Mouse (Mus musculus): ENCODE results near the gene Esm1.

Gene Esm1

DNA sequence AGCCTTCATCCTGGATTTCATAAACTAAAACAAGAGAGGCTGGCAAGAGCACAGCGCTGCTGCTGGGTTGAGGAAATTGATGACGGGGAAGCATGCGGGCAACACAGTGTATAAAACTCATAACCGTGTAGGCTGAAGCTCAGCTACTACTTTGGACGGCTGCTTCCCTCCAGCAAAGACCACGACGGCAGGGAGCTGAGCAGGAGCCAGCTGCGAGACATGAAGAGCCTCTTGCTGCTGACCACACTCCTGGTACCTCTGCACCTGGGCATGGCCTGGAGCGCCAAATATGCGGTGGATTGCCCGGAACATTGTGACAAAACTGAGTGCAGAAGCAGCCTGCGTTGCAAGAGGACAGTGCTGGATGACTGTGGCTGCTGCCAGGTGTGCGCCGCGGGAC lies at the start of gene Esm1:
Gene Esm1, plus strand, starts transcription at position 36 of the 400 bp plus-strand sequence.
- WGBS = 36% methylated on average over 15 of the region's 15 CpGs

DNA sequence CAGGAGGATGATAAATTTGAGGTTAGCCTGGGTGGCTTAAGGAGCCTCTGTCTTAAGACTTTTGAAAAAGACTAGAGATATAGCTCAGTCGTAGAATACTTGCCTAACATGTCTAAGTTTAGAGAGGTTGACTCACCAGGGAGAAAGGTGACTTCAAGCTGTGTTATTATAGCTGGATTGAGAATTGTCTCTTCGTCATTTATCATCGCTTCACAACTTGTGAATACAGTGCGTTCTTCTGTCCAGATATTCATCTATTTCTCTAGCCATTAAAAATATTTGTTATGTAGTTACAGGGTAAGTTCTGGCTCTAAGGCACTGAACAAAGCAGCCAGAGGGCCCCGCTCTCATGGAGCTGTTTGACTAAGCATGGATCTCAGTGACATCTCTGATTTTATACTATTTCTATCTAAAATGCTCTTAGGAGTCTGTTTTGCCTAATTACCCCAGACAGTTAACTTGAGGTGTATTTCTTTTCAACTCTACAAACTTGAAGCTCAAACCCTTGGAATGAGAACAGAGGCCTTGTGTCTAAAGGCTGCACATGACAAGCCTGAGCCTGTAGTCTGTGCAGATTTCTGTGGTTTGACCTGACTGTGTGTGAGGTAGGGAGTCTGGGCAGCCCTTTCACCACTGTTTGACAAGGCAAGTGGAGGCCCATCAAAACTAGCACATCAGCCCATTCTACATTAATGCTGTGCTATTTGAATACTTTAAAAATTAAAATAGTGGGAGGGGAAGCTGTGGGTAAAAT lies 45.0 kb upstream of the Esm1 start:
- 87% methylated on average over 5 of the region's 5 CpGs for WGBS

DNA sequence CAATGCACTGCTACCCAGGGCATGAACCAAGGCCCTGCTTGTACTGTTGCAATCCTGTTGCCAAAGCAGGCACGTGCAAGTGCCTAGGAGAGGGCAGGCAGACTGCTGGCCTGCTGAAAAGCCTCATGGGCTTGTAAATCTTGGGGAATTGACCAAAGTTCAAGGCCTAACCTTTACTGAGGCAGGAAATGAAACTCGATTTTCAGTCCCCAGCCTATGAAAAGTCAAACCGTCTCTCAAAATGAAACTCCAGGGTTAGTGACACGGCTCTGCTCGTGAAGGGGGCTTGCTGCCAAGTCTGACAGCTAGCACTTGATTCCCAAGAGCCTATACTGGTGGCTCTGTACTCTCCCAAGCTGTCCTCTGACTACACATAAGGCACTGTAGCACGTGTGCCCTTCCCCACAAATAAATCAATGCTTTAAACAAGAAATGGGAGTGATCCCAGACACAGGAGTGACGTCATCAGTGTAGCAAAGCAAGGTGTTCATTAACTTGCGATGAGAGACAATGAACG lies 41.4 kb upstream of the Esm1 start:
- WGBS = 78% methylated on average over 9 of the region's 9 CpGs

DNA sequence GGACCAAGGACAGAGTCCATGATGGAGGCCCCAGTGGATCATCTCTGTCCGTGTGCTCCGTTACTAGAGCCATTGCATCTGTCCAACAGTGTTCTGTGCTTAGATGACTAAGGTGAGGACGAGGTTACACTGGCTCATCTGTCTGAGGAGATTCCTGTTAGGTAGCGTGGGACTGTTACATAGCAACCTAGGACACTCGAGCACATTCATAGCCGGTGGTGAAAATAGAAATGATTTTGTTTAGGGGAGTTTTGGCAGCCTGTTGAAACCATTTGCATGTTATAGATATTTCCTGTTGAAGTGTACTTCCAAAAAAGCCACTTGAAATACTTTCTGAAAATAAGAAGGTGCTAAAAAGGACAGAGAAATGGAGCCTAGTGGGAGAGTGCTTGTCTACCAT lies 35.3 kb upstream of the Esm1 start:
- WGBS = 44% methylated on average over 6 of the region's 6 CpGs

DNA sequence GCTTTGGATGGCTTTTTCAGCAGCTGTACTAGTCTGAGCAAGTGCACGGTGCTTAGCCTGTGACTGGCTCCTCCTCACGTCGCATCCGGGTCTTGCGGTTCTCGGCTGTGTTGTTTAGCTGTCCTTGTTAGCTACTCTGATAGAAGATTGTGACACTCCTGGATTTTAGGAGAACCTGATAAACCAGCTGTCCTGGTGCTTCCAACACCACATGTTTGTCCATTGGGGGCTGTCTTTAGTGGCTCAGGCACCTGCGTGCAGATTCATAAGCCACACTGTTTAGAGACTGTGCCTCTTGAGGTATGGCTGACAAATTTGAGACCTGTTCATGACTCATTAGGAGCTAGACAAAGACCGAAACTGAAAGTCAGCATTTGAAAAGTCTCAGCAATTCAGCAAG lies 26.1 kb upstream of the Esm1 start:
- 91% methylated on average over 8 of the region's 8 CpGs for WGBS

DNA sequence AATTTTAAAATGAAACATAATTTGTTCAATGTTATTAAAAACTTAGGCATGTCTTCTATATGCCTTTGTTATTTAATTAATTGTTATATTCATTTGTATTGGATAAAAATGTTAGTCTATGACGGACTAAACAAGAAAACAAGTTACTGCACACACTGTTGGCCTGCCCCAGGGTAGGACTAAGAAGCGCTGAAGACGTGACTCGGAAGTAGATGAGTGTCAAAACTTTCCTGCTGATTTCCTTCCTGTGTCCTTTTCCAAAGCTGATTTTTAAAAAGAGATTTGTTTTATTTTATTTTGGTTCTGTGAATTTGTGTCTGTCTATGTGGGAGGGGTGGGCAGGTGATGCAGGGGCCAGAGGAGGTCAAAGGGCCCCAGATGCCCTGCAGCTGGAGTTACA lies 25.7 kb upstream of the Esm1 start:
- 87% methylated on average over 4 of the region's 4 CpGs for WGBS

DNA sequence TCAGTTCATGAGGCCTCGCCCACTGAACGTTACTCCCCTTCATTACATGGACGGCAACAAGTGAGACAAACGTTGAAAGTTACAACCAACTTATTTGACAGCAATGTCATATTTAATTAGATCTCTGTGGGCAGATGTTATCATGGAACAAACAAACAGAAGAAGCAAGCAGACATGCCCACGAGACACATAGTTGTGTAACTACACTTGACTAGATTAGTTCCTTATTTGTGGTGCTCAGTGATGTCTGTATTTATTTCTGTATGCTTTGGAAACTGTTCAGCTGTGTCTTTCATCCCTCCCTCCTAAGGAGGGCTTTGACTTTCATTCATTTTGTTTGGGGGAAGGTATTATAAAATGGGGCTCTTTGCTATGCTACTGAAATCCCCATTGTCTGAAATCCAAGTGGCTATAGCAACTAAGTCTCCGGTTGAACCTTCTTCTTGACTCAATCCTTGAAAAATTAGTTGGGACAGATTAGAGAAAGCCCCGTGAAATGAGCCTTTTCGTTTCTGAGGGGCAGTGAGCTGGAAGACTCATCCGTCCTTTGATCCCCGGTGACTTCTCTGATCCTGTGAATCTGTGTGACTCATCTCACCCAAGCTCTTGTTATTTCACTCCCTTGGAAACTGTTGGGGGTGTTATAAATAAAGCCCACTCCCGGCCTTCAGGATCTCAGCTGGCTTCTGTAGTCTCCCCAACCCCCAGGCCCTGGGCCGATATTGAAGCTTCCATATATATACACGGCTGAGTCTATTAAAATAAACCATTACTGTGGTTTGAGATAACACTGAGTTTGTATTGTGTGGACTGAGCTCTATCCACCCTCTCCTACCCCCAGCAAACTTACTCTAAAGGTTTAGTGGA lies 12.4 kb upstream of the Esm1 start:
- WGBS = 76% methylated on average over 13 of the region's 13 CpGs

DNA sequence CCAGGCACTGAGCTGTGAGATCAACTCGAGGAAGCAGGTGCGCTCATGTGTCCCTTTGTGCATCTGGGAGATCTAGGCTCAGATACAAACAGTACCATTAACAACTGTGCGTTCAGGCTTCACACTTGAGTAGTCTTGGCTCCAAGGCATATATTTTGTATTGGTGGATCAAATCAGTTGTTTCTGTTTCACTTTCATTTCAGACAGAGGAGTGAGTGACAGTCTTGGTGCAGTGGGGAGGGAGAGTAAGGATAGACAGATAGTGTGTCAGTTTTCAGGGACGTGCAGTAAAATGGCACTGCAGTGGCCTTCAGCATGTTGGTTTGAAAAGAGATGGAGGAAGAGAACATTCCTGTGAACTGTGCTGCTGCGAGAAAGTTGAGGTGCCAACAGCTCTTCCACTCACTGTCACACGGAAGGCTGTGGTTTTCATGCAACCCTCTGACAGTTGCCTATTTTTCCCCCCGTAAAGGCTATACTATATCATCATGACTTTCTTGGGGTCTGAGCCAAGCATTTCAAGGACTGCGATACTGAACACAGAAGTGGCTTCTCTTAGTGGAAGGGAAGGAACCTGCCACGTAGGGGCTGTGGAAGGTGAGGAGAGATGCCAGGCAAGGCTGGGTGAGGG lies 11.5 kb upstream of the Esm1 start:
- WGBS = 88% methylated on average over 9 of the region's 9 CpGs

DNA sequence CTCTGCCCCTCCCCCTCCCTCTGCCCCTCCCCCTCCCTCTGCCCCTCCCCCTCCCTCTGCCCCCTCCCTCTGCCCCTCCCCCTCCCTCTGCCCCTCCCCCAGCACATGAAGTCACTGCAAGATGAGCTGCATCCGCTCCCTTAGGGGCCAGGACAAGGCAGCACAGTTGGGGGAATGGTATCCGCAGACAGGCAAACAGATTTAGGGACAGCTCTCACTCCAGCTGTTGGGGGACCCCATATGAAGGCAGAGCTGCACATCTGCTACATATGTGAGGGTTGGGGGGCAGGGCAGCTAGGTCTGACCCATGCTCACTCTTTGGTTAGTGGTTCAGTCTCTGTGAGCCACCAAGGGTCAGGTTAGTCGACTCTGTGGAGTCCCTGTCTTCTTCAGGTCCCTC lies 10.1 kb upstream of the Esm1 start:
- WGBS = 76% methylated on average over 3 of the region's 3 CpGs

DNA sequence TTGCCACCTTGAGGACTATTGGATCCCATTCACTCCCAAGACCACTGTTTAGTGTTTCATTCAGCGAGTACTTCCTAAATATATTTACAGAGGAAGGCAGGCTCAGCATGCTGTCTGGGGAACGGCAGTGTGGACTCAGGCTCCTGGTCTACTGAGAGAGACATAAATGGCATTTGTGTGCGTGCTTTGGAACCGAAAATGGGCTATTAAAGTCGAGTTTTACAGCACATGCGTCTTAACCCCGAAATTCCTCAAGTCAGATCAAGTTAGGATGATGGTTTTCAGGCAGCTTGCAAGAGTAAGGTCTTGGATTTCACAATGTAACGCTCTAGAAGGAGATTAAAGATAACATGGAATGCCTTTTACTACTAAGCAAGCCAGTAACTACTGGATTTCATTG lies 8.7 kb upstream of the Esm1 start:
- 77% methylated on average over 8 of the region's 8 CpGs for WGBS

DNA sequence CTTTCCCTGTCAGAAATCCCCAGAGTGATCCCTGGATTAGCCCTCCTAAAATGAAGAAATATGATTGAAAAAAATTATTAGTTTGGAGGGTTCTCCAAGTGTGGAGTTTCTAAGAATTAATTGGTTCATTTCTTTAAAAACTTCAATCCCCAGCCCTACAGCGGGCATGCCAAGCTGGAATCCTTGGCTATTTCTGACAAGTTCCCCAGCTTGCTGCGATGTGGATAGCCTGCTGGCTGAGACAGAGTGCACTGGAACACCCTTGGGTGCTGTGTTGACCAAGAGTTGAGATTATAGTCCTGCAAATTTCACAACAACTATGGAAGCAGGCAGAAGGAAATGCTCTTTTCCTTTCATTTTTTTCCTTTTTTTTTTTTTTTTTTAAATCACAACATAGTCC lies 7.8 kb upstream of the Esm1 start:
- 82% methylated on average over 2 of the region's 2 CpGs for WGBS

DNA sequence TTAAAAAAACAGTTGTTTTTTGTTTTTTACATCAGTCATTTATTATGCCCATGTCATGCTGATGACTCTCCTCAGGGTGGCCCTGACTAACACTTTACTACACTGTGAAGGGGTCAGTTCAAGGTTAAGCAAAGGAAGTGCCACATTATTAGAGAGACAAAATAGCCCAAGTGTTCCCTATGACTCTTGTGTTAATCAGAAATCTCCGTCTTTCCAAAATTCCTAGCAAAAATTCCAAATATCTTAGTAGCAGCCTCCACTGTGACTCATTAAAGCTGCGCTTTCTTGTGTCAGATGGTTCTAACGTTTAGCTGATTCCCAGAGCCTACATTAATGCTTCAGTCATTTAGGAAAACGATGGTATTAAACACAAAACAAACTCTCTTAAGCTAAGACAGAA lies 7.3 kb upstream of the Esm1 start:
- 79% methylated on average over 4 of the region's 4 CpGs for WGBS

DNA sequence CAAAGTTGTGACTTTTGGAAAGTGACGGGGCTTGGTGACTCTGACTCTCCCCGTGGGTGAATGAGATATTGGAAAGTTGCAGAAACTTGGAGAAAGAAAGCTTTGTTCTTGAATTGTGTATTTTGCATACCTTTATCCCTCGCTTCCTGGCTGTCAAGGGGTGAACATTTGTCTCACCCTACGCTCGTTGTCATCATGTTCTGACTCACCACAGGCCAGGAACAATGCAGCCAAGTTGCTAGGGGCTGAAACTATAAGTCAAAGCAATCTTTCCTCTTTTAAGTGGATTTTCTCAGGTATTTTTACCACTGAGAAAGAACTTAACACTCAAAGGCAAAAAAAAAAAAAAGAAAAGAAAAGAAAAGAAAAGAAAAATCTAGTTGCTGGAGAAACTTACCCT lies 6.3 kb upstream of the Esm1 start:
- 74% methylated on average over 5 of the region's 5 CpGs for WGBS

DNA sequence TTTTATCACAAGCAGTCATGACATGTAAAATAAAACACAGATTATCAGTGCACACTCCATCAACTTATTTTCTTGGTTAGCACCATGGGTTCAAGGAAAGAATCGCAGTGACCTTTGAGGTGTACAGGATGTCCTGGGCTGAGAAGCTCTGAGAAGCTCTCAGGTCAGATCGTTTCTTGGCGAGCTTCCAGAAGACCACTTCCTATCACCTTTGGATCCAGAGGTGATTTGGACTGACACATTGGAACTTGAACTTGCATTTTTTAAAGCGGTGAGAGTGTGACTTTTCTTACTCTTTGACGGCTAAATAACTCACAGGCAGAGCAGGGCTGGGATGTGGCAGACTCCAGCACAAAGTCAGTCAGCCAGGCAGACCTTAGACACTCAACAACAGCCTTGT lies 4.1 kb upstream of the Esm1 start:
- WGBS = 89% methylated on average over 5 of the region's 5 CpGs

DNA sequence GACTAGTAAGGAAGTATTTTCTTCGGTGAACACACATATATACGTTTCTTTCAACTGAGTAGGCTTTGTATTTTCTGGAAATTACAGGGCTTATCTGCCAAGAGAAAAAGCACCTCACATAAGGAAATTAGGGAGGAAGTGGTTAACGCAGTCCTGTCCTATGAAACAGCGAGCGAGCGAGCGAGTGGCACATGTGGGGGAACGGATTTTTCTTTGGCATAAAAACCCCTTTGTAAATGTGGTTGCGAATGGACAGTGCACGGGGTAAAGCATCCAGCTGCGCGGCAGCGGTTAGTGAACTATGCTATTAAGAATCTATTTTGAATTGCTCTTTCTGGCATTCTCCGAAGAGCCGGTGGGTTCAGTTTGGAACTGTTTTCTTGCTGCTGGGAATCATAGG lies 1.9 kb downstream of the Esm1 start:
- WGBS = 53% methylated on average over 15 of the region's 15 CpGs

DNA sequence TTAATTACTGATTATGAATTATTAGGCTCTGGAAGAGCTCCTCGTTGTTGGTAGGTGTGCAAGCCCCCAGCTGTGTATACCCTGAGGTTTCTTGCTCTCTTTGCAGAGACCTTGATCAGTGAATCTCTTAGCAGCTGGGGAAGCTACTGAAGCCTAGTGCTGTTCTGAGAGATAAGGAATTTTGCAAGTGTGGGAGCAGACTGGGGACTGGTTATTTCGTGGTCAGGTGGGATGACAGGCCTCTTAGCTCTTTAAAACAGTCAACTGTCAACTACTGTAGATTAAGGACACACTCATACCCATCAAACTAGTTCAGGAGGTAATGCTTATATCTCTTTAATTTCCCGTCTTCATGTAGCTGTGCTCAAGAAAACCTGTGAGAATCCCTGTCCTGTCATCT lies 2.9 kb downstream of the Esm1 start:
- WGBS = 86% methylated on average over 3 of the region's 3 CpGs

DNA sequence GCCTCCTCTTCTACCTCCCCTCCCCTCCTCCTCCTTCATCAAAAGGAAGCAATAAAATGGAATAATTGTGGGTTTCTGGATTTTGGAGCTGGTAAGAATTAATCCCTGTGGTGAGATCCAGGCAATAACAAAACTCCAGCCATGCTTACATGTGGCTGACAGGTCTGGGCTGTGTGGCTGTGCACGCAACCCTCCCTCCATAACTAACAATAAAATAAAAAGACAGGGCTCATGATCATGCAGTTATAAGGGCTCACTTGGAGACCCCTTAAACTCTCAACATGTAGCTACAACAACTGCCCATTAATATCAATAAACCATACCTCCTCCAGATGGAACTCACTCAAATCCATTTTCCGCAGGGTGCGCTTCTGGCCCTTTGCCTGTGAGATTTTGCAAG lies 4.4 kb downstream of the Esm1 start:
- WGBS = 96% methylated on average over 3 of the region's 3 CpGs

DNA sequence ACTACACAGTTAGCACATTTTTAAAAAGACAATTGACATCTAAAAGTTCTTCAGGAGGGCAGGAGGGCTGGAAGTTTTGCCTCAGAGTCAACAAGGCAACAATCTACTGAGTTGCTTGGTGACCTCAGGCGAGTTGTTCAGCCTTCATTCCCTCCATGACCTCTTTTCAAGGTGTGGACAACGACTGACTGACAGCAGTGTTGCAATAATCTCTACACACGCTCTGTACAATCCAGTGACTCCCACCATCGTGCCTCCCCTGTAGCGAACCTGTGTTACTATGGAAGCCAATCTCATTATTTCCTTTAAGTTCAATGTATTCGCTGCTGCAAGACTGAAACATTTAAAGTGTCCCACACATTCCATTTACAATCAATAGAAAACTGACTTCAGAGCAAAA lies 12.4 kb downstream of the Esm1 start:
- 75% methylated on average over 6 of the region's 6 CpGs for WGBS

DNA sequence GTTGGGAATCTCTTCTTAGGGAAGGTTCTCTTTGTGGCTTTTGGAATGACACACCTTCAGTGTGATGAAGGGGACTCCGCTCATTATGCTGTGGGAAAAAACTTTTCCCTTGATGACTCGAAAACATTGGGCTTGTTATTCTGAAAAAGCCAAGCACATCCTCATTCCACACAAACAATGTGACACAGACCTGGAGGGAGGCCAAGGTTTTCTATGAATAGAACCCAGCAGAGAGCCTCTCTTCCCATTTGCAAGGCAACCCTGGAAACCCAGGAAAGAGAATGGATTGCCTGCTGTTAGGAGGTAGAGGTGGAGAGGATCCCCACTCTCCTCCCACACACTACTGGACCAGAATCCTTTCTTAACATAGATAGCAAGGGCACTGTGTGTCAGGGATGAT lies 14.6 kb downstream of the Esm1 start:
- WGBS = 20% methylated on average over 2 of the region's 2 CpGs

DNA sequence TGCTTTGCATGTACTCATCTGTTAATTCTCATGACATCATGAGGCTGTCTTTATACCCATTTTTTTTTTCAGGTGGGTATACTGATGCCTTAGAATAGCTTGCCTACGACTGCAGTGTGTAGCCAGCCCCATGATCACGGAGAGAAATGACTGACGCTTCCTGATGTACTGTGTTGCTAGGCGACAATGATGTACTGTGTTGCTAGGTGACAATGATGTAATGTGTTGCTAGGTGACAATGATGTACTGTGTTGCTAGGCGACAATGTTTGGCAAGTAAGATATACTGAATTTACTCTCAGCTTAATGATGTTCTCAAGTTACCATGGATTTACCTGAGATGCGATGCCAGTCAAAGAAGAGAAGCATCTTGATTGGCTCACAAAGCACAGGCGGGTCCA lies 16.4 kb downstream of the Esm1 start, which contains the start of gene Gzmk:
Gene Gzmk, minus strand, starts transcription at position 98 of the 400 bp plus-strand sequence.
- WGBS = 37% methylated on average over 7 of the region's 7 CpGs

DNA sequence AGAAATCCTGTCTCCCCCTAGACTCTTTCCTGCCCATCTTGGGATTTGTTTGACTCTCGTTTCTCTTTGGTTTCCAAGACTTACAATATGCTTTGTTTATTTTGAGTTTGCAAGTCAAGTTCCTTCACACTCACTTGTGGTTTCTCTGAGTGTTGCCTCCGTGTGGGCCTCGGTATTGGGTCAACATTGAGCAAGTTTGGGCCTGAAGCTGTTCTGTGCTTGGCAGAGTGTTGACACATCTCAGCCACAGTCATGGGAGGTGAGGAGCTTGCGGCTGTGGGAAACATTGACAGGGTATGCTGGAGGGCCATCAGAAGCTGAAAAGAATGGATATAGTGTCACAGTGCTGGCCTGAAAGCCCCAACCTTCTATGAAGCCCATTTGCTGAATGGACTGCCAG lies 17.6 kb downstream of the Esm1 start:
- WGBS = 70% methylated on average over 4 of the region's 4 CpGs

DNA sequence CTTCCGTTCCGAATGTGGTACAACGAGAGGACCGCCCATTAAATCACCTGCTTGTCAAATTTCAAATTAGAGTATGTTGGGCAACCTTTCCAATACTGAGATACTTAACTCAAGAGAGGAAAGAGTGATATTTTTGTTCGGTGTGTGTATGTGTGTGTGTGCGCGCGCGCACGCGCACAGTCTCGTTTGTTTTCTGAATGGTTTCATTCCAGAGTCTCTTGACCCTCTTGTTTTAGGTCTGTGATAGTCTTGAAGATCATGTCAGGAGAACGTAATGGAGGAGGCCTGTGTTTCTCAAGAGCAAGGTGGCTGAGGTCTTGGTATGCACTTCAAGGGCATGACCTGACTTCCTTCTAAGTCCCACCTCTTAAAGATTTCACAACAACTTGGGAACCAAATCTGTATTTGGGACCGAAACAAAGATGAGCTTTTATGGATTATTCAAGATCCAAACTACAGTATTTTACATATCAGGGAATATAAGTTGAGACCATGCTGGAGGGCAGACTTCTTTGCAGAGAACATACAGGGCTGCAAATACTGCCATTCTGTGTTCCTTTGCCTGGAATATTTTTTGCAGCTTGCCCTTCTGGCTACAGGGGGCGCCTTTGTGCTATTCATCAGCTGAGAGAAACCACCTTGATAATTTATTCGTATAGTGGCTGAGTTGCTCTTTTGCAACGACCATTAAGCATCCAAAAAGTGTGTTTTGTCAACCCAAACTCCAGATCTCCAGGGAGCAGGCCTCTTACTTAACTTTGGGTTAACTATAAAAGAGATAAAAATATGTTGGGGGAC lies 18.4 kb downstream of the Esm1 start:
- 89% methylated on average over 17 of the region's 17 CpGs for WGBS

All from cerebral cortex, adult 2 months (tissue).